In the genomic region with DNA sequence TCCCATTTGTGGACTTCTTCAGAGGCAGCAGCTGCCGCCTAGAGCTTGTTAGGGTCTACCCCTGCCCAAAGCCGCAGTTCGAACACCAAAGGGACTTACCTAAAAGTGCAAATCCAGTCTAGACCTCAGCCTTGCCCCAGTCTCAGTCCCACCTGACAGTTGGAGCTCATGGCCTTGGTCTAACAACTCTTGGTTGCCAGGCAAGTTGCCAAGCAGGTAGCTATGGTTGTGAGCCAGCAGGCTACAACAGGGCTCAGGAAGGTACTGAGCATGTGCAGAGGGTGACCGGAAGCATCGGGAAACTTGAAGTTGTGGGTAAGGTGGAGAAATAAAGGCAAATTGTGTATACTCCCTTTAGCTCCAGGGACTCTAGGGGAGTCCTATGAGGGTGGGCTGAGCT, we compare ENCODE assay signal across 20 mouse cellular contexts. TPM values are rescaled to one million over a fixed set of nuclear protein-coding genes. Genes with fewer than 3 reads are reported as not detected.
DNase-seq lines count a peak whose midpoint lies in the region; ATAC-seq and TF ChIP-seq lines count a peak whose summit lies in the region.
"Had no signal": no experiment of that assay in that cellular context is flagged by ENCODE, and none has a peak within 500 bp of the region (broad histone marks: within the 10 kb centered on the region; RNA-seq: fewer than 3 reads in every experiment).

Gene BC051019 (minus strand): TSS at position 154 of the 400 bp plus-strand sequence.

- peak; percentile 84 for DNase-seq in heart, adult 11 months
- DNase-seq in lung, postnatal 0 days (ENCODE audit: low spot score) = no peak
- no peak for DNase-seq in lung, postnatal 10 days
- peak; percentile 17 for DNase-seq in ZHBTc4 (ENCODE audit: low read depth, low spot score)
- no peak for DNase-seq in thymus, postnatal 10 days (ENCODE audit: low spot score in 2 of 2)
- DNase-seq in adrenal gland, adult (ENCODE audit: inconsistent age in 2 of 2, low spot score in 1 of 2) = no peak
- DNase-seq: adrenal gland, postnatal 10 days; cerebellum, adult 11 months; cerebellum, adult 8-10 months; embryo, embryonic 11 days; gastrocnemius, postnatal 10 days; heart, adult 2 months had no signal

- WGBS in heart, embryonic 12.5 days = 87% methylated on average over 5 of the region's 5 CpGs
- WGBS in lung, postnatal 0 days = 89% methylated on average over 5 of the region's 5 CpGs

- H3K4me2 ChIP-seq in heart, embryonic 12.5 days = no peak within 1 kb of the TSS
- H3K4me2 ChIP-seq in lung, postnatal 0 days (replicated peaks; ENCODE audit: low read depth, low read length) = no peak within 1 kb of the TSS
- H3K4me2 ChIP-seq: embryonic facial prominence, embryonic 12.5 days; forebrain, embryonic 12.5 days; heart, embryonic 11.5 days; hindbrain, embryonic 14.5 days had no signal

- H3K4me3 ChIP-seq in heart, embryonic 12.5 days = no peak within 1 kb of the TSS
- no peak within 1 kb of the TSS for H3K4me3 ChIP-seq in lung, postnatal 0 days (ENCODE audit: low read depth, low read length)
- H3K4me3 ChIP-seq: embryonic facial prominence, embryonic 12.5 days; forebrain, embryonic 12.5 days; heart, adult 2 months; hindbrain, embryonic 10.5 days had no signal

- peaks cover 2% of the 10 kb centered on the region; the same call in 1 of the 2 replicates for H3K4me1 ChIP-seq in heart, embryonic 12.5 days (replicated peaks)
- no peaks in the 10 kb centered on the region for H3K4me1 ChIP-seq in lung, postnatal 0 days (ENCODE audit: insufficient read depth, low read depth, low read length)
- H3K4me1 ChIP-seq: embryonic facial prominence, embryonic 12.5 days; forebrain, embryonic 12.5 days; hindbrain, embryonic 10.5 days had no signal

- no peak for ATAC-seq in heart, embryonic 12.5 days (ENCODE audit: insufficient number of reproducible peaks, low FRiP score)
- ATAC-seq in lung, postnatal 0 days = no peak
- ATAC-seq: forebrain, embryonic 16.5 days; Patski had no signal

- H3K27ac ChIP-seq in heart, embryonic 12.5 days (ENCODE audit: poor library complexity, severe bottlenecking) = no peak within 1 kb of the TSS; the same call in 1 of the 2 replicates
- 0 out of 2 replicates have a peak within 1 kb of the TSS, but pooled peaks have one; percentile 9 for H3K27ac ChIP-seq in lung, postnatal 0 days (ENCODE audit: low read length)
- H3K27ac ChIP-seq: embryonic facial prominence, embryonic 12.5 days; forebrain, embryonic 12.5 days; heart, adult 2 months; hindbrain, embryonic 10.5 days; hindbrain, embryonic 14.5 days had no signal

- TF ChIP-seq EP300 in lung, postnatal 0 days (IDR thresholded peaks at IDR 0.05) = no peak

- no peaks in the 10 kb centered on the region for H3K9me3 ChIP-seq in heart, embryonic 12.5 days (replicated peaks)
- H3K9me3 ChIP-seq in lung, postnatal 0 days (ENCODE audit: low read length) = no peaks in the 10 kb centered on the region

- TF ChIP-seq CTCF in lung, postnatal 0 days (IDR thresholded peaks at IDR 0.05) = no peak

- H3K9ac ChIP-seq in heart, embryonic 12.5 days = no peak within 1 kb of the TSS
- no peak within 1 kb of the TSS for H3K9ac ChIP-seq in lung, postnatal 0 days (replicated peaks; ENCODE audit: low read depth)
- H3K9ac ChIP-seq: embryonic facial prominence, embryonic 12.5 days; forebrain, embryonic 12.5 days; hindbrain, embryonic 14.5 days had no signal

- no peaks in the 10 kb centered on the region for H3K36me3 ChIP-seq in heart, embryonic 12.5 days
- H3K36me3 ChIP-seq in lung, postnatal 0 days (ENCODE audit: insufficient read depth, low read length) = no peaks in the 10 kb centered on the region
- H3K36me3 ChIP-seq: embryonic facial prominence, embryonic 12.5 days; forebrain, embryonic 12.5 days; hindbrain, embryonic 10.5 days had no signal

- H3K27me3 ChIP-seq in heart, embryonic 12.5 days (replicated peaks) = no peaks in the 10 kb centered on the region
- no peaks in the 10 kb centered on the region for H3K27me3 ChIP-seq in lung, postnatal 0 days (replicated peaks; ENCODE audit: insufficient read depth, low read length)
- H3K27me3 ChIP-seq: embryonic facial prominence, embryonic 12.5 days; forebrain, embryonic 12.5 days; Patski had no signal

RNA-seq across cellular contexts. Expression of gene BC051019, which starts in this region (rescaled TPM):
- not detected in 2 replicates for polyA plus RNA-seq in heart, embryonic 12.5 days (2016; fragmentation: Nextera tagmentation; extraction: Ambion mirVana)
- polyA plus RNA-seq in lung, postnatal 0 days (2015; fragmentation: Nextera tagmentation; extraction: Ambion mirVana) = 22.7 and 24.3 TPM in 2 replicates
- polyA plus RNA-seq: forebrain, embryonic 12.5 days; heart, embryonic 11.5 days had no signal

Comparison
In these comparisons a context has a peak if more than half of its experiments do, and no peak if none do; other contexts are left out.
1. RNA of gene BC051019 (polyA plus RNA-seq): 22.7 to 24.3 TPM in lung, postnatal 0 days; not detected in heart, embryonic 12.5 days; every median in the first group is over 10 times any median in the second.
2. DNase-seq: peak in heart, adult 11 months (single experiment) and ZHBTc4 (single experiment); none in lung, postnatal 0 days (single experiment), lung, postnatal 10 days (single experiment), thymus, postnatal 10 days (0 of 2) and adrenal gland, adult (0 of 2).